Mouse (Mus musculus): ENCODE data around the gene Capg.

Capg gene

DNA sequence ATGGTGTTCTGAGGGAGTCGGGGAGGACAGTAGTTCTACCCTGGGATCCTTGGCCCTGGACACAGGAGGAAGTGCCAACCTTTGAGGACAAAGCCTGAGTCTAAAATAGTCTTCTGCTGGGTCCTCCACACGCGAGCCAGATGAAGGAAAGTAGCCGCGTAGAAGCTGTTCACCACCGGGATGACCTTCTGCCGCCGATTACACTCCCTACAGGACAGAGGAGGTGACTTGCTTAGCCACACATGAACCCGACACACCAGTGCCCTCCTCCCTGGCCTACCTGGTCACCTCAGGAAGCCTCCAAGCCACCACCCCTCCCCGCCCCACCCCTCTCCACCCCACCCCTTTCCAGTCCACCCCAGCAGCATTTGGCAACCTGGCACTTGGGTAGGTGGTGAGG, 24.5 kb downstream of the Capg start:
- no peak for DNase-seq (ENCODE audit: low spot score in 2 of 2)

DNA sequence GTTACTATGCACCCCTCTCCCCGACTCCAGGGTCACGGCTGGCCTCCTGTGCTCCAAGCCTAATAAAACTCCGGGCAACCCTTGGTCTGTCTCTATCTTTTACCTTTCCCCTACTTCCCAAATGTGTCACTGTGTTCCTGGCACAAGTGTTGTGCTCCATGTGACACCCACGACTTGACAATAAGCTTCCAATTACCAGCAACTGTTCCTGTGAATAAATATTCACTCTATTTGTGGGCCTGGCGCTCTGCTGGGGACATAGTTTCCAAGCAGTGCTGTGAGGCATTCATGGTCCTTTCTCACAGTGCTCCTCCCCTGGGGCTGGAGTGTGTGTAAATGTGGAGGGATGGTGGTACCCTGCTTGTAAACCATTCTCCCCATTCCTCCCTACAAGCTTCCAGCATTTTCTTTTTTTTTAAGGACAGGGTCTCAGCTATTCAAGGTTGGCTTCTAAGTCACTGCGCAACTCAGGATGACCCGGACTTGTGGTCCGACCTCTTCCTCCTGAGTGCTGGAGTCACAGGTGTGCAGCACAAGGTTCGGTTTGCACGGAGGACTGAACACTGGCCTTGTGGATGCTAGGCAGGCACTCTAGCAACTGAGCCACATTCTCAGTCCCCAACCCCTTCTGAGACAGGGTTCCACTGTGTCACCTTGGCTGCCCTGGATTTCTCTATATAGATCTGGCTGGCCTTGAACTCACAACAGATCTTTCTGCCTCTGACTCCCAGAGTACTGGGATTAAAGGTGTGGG, 26.6 kb downstream of the Capg start:
- no peak for DNase-seq (ENCODE audit: low spot score in 2 of 2)

DNA sequence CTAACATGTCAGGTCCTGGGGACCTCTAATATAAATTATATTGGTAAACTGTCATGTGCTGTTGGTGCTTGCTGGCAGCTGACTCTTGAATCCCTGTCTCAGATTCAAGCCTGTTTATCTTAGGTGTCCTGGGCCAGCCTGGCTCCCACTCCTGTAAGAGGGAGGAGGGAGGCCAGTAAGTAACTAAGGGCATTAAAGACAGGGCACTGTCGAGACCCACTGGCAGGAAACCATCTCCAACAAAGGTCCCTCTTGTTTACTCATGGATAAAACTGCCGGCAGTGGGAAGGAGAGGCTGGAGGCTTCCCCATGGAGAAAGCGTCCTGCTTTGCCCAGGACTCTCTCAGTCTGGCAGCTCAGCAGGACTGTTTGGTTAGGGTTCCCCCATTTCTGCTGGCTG, 27.6 kb downstream of the Capg start:
- no peak for DNase-seq (ENCODE audit: low spot score in 2 of 2)

DNA sequence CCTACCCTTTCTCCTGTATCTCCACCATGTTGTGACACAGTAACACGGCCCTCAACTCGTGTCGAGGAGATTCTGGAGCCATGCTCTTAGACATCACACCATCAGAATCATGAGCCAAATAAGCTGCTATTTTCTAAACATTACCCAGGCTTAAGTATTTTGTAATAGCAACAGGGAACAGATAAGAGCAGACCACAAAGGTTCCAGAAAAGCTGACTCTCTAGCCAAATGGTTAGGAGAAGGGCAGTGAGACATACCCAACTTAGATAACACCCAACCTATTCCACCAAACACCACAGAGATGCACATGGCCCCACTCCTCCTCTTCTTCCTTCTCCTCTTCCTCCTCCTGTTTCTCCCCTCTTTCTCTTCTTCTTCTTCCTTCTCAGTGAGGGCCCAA, 31.9 kb downstream of the Capg start:
- no peak for DNase-seq (ENCODE audit: low spot score in 2 of 2)

DNA sequence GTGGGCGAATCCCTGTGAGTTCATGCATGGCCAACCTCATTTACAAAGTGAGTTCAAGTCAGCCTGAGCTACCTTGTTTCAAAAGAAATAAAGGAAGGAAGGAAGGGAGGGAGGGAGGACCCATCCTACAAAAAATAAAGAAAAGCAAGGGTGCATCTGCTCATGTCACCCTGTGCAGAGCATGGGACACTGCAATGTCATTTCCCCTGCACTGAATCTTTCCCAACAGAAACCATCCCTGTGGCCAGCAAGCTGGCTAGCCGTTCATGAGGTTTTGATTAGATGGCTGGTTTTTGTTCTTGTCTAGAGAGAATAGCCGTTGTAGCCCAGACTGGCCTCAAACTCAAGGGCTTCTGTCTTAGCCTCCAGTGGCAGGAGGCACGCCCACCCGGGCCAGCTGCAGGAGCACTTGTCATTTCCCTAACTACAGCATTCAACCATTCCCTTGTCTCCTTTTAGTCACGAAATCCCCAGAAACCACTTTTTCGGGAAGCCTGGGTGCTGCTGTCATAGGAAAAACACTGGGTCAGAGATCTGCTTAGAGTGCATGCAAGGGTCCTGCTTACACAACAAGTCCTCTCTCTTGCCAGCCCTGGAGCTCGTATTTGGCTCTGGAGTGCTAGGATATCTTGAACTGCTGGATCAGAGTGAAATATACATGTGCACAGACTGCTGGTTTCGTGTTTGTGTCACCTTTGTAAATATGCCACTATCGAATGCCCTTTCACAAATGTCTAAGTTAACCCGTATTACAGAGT, 37.6 kb downstream of the Capg start:
- DNase-seq (ENCODE audit: low spot score in 2 of 2), result no peak

DNA sequence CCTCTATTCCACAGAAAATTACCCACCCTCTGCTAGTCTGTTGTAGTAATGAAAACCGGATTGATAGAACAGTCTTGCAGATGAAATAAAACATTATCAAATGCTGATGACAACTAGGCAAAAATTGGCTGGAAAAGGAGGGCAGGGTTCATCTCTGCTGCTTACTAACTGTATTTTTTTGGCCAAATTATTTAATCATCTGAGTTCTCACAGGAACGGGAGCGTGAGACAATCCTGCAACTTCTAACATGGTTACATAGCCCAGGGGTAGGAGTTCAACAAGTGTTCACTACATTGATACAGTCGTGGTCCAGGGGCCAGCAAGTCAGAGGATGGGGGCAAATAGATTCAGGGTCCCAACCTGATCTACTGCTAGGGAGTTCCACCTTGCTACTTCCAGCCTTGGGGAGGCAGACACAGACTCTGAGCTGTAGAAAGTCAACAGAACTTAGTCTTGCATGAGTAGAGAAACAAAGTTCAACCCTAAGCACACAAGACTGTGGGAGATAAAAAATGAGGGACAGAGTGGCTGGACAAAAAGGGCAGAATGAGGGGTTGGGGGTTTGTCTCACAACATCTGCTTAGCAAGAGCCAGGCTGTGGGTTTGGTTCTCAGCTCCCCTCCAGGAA, 39.1 kb downstream of the Capg start:
- no peak for DNase-seq (ENCODE audit: low spot score in 2 of 2)

DNA sequence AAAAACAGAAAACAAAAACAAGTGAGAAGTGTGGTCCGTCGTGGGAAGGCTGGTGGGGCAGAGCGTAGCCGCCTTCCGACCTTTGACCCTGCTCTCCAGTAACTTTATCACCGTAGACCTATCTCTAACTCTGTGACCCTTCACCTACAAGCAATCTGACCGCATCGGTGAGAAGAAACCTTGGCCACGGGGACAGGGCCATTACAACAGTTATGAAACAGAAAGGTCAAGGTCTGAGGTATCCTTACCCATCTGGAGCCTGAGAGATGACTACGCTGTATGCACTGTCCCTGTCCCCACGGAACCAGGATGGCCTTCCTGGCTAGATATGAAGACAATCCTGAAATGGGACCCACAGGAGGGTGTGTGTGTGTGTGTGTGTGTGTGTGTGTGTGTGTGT, 40.0 kb downstream of the Capg start:
- DNase-seq (ENCODE audit: low spot score in 2 of 2), result no peak

DNA sequence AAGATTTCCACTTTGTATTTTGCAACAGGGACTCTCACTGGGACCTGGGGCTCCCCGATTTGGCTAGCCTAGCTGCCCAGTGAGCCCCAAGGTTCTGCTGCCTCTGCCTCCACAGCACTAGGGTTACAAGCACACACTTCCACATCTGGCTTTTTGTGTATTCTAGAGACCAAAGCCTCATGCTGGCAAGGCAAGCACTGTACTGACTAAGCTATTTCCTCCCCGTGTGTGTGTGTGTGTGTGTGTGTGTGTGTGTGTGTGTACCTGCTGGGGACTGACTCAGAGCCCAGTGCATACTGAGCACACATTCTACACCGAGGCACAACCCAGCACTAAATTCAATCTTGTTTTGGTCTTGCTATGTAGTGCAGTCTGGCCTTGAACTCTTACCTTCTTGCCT, 42.5 kb downstream of the Capg start:
- DNase-seq (ENCODE audit: low spot score in 2 of 2), result no peak

DNA sequence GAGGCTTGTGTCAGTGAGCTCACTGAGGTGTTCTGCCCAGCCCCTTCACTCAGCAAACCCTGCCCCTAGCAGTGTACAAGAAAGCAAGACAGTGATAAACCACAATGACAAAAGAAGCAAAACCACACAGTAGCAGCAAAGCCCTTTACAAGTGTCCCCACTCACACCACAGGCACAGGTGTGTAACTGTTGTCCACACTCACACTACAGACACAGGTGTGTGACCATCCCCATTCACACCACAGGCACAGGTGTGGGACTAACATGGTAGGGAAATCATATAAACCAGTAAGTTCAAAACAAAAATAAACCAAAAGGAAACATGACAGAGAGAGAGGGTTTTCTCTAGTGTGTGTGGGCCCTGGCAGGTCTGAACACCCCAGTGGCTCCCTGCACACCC, 44.1 kb downstream of the Capg start:
- no peak for DNase-seq (ENCODE audit: low spot score in 2 of 2)

DNA sequence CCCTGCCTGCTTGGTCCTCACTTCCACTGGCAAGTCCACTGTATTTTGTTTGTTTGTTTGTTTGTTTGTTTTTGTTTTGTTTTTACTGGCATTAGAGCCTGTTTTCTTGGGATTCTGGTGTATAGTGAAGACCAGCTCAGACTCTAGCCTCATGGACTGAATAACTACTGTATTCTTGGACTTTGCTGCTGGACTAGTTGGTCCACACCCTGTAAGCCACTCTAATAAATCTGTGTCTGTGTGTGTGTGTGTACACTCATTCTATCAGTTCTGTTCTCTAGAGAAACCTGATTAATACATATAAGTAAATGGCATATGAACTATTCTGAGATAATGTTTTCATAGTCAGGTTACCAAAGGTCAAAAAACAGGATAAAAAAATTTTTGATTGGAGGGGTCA, 45.9 kb downstream of the Capg start:
- no peak for DNase-seq (ENCODE audit: low spot score in 2 of 2)

DNA sequence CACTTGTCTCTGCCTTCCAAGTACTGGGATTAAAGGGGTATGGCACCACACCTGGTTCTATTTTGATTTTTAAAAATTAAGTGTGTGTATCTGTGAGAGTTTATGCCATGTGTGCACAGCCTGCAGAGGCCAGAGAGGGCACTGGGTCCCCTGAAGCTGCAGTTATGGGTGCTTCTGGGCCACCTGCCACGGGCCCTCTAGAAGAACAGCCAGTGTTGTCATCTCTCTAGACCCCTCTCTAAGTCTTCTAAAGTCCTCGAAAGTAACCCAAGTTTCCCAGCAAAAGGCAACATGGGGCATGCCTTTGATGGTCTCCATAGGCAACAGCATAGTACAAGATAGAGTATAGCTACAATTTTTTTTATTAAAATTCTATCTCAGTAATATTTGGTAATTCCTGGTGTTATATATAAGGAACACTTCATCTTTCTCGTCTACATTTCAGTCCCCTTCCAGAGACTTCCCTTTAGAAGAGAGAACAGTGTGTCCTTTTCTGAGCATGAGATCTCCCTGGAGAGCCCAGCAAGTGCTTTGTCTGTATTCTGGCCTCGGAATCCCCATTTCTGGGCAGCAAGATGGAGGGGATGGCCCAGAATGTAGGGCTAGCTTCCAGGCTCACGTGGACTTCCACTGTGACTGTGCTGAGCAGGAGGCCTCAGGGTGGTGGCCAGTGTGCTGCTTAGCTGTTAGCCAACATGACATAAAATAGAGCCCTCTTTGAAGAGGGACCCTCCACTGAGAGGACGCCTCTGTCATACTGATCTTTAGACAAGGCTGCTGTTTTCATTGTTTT, 49.0 kb downstream of the Capg start:
- no peak for DNase-seq (ENCODE audit: low spot score in 2 of 2)

DNA sequence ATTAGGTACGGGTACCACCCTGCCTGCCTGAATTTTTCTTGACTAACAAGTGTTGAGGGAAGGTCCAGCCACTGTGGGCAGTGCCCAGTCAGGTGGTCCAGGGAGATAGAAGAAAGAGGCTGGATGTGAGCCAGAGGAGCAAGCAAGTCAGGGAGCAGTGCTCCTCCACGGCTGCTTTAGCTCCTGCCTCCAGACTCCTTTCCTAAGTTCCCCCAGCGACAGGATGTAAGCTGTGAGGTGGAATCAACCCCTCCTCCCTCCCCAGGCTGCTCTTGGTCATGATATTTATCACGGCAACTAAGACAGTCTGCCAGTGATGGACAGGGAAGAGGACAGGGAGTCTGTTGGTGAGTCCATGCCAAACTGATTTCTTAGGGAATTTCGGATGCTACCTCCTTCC, 49.7 kb downstream of the Capg start:
- no peak for DNase-seq (ENCODE audit: low spot score in 2 of 2)

DNA sequence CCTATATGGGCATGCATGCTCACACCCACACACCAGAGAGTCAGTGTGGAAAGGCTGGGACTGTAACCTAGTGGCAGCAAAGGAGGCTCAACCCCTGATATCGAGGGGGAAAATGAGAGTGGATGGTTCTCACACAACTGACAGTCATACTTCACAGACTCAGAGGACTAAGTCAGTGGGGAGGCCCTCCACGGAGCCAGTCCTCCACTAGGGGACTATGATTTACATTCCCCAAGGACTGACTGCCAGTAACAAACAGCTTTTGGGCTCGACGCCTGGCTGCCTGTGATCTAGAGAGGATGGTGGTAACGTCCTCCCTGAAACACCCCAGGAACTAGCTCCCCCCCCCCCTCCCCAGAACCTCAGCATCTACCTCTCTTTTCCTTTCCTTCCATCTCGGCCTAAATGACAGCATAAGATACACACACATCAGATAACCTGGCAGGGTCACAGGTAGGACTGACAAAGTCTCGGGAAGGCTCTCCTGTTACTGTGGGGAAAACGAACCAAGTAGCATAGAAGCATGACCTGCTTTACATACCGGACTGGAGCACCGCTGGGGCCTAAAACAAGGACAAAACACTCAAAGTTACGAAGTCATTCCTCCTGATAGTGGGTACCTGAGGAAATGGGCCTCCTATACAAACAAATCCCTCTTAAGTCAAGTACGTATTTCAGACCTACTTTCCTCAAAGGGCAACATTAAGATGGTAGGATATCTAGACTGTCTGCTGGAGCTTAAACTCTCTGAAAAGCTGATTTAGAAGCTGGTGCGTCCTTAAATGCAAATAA, 53.1 kb downstream of the Capg start:
- DNase-seq (ENCODE audit: low spot score in 2 of 2), result no peak

DNA sequence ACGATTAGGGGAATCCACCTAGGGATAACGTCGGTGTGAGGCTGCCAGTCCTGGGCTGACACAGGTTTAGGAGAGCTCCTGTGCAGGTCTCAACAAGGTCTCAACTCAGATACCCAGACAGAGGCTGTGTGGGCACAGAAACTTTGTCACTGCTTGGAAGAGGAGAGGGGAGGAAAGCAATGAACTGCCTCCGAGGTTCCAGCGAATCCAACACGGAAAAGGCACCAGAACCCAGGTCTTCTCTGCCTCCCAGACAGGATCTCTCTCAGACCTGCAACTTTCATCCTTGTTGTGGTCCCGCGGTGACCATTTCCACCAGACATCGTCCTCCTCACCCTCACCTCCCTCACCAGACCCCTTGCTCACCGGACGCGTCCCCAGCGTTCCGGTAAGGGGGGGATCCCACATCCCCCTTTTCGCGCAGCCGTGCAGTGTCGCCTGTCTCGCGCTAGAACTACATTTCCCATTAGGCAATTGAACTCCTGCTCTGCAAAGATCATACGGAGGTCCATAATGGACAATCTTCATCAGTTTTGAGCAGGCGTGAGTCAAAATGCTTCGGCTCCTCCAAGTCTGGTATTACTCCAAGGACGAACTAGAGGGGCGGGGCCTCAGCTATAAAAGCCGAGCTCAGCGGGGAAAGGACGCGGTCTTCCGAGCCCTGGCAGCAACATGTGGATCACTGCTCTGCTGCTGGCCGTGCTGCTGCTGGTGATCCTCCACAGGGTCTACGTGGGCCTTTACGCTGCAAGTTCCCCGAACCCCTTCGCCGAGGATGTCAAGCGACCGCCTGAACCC, 54.0 kb downstream of the Capg start, which contains the start of the genes Elmod3 and Retsat:
TSS of gene Elmod3 (minus strand) at position 458 of the 798 bp plus-strand sequence.
TSS of gene Retsat (plus strand) at position 520 of the 798 bp plus-strand sequence.
- DNase-seq (ENCODE audit: low spot score in 2 of 2), result peak; percentile 91 to 94

DNA sequence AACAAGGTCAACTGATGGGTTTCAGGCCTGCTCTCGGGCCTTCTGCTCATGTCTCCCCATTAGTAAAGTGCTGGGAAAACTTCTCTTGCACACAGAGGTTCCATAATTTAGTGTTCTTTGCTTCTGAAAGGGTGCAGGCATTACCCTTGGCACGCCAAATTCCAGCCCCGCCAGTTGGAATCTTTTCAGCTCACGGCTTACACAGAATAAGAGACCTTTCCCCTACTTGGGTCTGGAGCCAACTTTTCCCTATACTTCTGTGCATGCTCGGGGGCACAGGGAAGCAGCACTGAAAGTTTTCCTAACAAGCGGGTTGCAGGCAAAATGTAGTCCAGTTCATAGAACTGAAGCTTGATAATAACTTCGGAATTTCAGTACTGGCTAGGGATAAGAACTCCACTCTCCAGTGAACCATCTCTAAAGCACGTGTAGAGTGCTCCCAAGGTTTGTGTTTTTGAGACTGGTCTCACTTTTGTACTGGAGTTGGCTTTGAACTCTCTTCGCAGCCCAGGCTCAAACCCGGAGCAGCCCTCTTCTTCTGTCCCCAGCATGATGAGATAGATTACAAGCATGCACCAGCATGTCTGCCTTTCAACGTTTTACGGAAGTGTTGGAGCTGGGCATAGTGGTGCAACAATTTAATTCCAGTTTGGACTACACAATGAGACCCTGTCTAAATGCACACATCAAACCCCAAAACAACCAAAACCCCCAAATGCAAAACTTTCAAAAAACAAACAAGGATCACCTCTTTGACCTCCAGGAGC, 54.8 kb downstream of the Capg start:
- DNase-seq (ENCODE audit: low spot score in 2 of 2), result peak in 1 of 2 experiments; percentile 47

DNA sequence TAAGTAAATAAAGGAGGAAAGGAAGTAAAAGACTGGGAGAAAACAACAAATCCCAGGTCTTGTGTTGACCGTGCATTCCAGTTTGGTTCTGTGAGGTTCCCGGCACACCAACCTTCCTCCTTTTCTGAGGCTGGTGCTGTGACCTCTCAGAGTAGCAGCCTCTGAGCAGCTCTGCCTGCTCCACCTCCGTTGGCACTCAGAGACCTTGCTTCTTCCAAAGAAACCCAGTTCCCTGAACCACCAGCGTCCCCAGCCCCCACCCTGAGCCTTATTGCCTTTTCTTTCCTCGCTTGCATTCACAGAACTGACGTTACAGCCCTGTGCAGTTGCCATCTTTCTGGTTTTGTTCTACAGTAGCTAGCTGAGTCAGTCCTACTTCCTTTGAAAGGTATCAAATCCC, 56.0 kb downstream of the Capg start:
- DNase-seq (ENCODE audit: low spot score in 2 of 2), result no peak

DNA sequence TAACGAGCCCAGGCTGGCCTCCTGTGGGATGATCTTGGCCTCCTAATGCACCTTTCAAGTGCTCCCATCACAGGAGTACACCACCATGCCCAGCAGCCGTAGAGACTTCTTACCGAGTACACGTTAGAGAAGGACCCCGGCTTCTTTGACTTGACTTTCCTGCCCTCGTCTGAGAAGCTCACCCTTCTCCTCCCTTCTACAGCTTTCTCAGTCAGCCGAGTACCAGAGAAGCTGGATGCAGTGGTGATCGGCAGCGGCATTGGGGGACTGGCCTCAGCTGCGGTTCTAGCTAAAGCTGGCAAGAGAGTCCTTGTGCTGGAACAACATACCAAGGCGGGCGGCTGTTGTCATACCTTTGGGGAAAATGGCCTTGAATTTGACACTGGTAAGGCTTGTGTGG, 56.6 kb downstream of the Capg start:
- no peak for DNase-seq (ENCODE audit: low spot score in 2 of 2)

DNA sequence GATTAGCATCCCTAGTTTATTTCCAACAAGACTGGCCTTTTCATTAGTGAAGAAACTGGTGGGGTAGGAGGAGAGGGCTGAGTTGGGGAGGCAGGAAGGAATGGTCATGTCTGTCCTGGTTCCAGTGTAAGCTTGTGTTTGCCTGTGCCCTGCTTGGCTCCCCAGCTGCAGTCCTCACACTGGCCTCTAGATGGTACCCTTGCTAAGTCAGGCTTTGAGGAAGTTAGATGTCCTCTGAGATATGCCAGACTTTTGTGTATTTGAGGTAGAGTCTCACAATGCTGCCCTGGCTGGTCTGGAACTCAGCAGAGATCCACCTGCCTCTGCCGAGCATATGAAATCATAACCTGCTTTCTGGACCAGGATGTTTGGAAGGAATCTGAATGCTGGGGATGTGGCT, 57.5 kb downstream of the Capg start:
- peak in 1 of 2 experiments; percentile 88 for DNase-seq (ENCODE audit: low spot score in 2 of 2)

DNA sequence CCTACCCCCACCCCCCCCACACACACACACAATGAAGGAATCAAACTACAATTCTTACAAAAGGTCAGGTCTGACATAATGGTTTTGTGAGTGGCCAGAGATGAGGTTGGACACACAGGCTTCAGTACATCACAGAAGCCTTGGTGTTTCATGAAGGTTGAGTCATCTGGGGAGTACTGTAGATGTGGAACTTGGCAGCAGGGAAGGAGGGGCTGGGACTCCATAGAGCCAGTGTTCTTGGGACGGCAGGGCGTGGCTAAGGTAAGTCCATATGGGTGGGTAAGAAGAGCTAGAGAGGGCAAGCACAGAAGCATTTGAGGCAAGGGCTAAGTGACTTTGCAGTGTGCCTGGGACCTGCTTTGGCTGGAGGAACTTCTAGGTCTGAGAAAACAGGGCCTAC, 59.9 kb downstream of the Capg start:
- DNase-seq (ENCODE audit: low spot score in 2 of 2), result no peak

DNA sequence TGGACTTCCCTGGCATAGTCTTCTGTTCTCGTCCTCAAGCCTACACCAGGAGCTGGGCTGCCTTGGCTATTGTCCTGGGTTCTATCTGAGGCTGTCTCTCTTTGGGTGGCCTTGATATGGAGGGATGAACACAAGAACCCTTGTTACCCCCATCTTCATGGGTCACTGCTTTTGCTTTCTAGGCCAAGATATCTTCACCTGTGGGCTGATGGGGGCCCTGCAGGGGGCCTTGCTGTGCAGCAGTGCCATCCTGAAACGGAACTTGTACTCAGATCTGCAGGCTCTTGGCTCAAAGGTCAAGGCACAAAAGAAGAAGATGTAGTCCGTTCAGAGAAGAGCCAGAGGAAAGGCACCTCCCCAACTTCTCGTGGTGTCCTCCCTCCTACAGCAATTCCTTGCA, 62.9 kb downstream of the Capg start:
- no peak for DNase-seq (ENCODE audit: low spot score in 2 of 2)

Data from left cerebral cortex, adult 9 months (tissue).